Mouse (Mus musculus): ENCODE data around the gene Sh2d3c.

- TF ChIP-seq EP300 (IDR thresholded peaks at IDR 0.05; ENCODE audit: low read depth) (no peak), CTCF (IDR thresholded peaks at IDR 0.05; ENCODE audit: low read depth) (no peak)
Measured at GRCm38 (mm10) chr2:32728463-32728862, 7.6 kb downstream of the Sh2d3c start.
